Mouse (Mus musculus) myocyte (in vitro differentiated cells): ENCODE results near the gene Larp4b. TPM values are rescaled to one million over a fixed set of nuclear protein-coding genes. Genes with fewer than 3 reads are reported as not detected.

Experiments
- H3K27me3 ChIP-seq: one replicate; pipeline ENCODE4 v1.6.1; 2011; ENCODE audit not compliant: control insufficient read depth, insufficient read depth, insufficient read length
- H3K36me3 ChIP-seq: one replicate; pipeline ENCODE4 v1.6.1; 2011; ENCODE audit not compliant: control insufficient read depth, insufficient read depth
- H3K4me2 ChIP-seq: one replicate; pipeline ENCODE4 v1.6.1; 2011; ENCODE audit warnings: low read depth, control low read depth
- H3K4me3 ChIP-seq: one replicate; pipeline ENCODE4 v1.5.1; 2011; ENCODE audit warnings: mild to moderate bottlenecking, control low read depth, moderate library complexity
- H3K79me2 ChIP-seq: one replicate; pipeline ENCODE4 v1.6.1; 2011; ENCODE audit not compliant: control insufficient read depth, insufficient read depth
- H3ac ChIP-seq: one replicate; pipeline ENCODE4 v1.6.1; 2011; ENCODE audit not compliant: control insufficient read depth, insufficient read length
- CEBPB ChIP-seq: IDR thresholded peaks from 2 replicates; pipeline ENCODE4 v1.6.1; 2011; ENCODE audit warnings: mild to moderate bottlenecking, moderate library complexity; ENCODE audit not compliant: poor library complexity, insufficient read depth, severe bottlenecking
- E2F4 ChIP-seq: IDR thresholded peaks from one replicate; pipeline ENCODE4 v1.6.1; 2011; ENCODE audit warnings: mild to moderate bottlenecking, control low read depth, moderate library complexity; ENCODE audit not compliant: insufficient read depth
- MAX ChIP-seq: IDR thresholded peaks from one replicate; pipeline ENCODE4 v1.6.1; 2011; ENCODE audit warnings: low read depth, mild to moderate bottlenecking, control low read depth
- MYOD1 ChIP-seq, 3 experiments: IDR thresholded peaks; one replicate each; pipeline ENCODE4 v1.6.1; 2011; ENCODE audit warnings: control low read depth in 2 of 3, low read depth in 2 of 3, mild to moderate bottlenecking in 2 of 3, moderate library complexity in 1 of 3; ENCODE audit not compliant: insufficient read length in 2 of 3, control insufficient read depth in 1 of 3
- MYOG ChIP-seq, 3 experiments: IDR thresholded peaks; one replicate each; pipeline ENCODE4 v1.6.1; 2011; ENCODE audit warnings: control low read depth in 2 of 3, low read depth in 2 of 3, mild to moderate bottlenecking in 2 of 3; ENCODE audit not compliant: insufficient read length in 2 of 3, control insufficient read depth in 1 of 3, insufficient read depth in 1 of 3
- POLR2A ChIP-seq: IDR thresholded peaks from one replicate; pipeline ENCODE4 v1.6.1; 2011; ENCODE audit warnings: low read depth, mild to moderate bottlenecking, control low read depth, moderate library complexity; ENCODE audit not compliant: insufficient read length
- POLR2AphosphoS2 ChIP-seq: IDR thresholded peaks from one replicate; pipeline ENCODE4 v1.6.1; 2011; ENCODE audit warnings: low read depth, control low read depth; ENCODE audit not compliant: insufficient read length
- REST ChIP-seq: IDR thresholded peaks from one replicate; pipeline ENCODE4 v1.6.1; 2011; ENCODE audit warnings: mild to moderate bottlenecking, control low read depth, moderate library complexity; ENCODE audit not compliant: insufficient read depth, insufficient read length
- SRF ChIP-seq: IDR thresholded peaks from one replicate; pipeline ENCODE4 v1.6.1; 2011; ENCODE audit warnings: low read depth; ENCODE audit not compliant: control insufficient read depth, insufficient read length
- TCF12 ChIP-seq: IDR thresholded peaks from one replicate; pipeline ENCODE4 v1.6.1; 2011; ENCODE audit warnings: mild to moderate bottlenecking, control low read depth; ENCODE audit not compliant: poor library complexity, insufficient read depth, severe bottlenecking
- TCF3 ChIP-seq: IDR thresholded peaks from one replicate; pipeline ENCODE4 v1.6.1; 2011; ENCODE audit warnings: low read depth, control low read depth; ENCODE audit not compliant: insufficient read length
- USF1 ChIP-seq: IDR thresholded peaks from one replicate; pipeline ENCODE4 v1.6.1; 2011; ENCODE audit warnings: low read depth, mild to moderate bottlenecking, control low read depth, moderate library complexity
- polyA plus RNA-seq: library from polyadenylated mRNA; unstranded; fragments of >200 nt; fragmentation: generic; extraction: Trizol; gene quantifications from one replicate; pipeline ENCODE4 v1.2.1, GENCODE M21; 2012; ENCODE audit warnings: missing spikeins

Larp4b gene
- polyA plus RNA-seq, 1 experiment = 20.3 TPM

- H3K4me2 ChIP-seq = peak overlapping the region; percentile 37
- no peaks in the 10 kb centered on the region for H3K27me3 ChIP-seq
- peaks cover 59% of the 10 kb centered on the region for H3K36me3 ChIP-seq
- peaks cover 32% of the 10 kb centered on the region for H3K79me2 ChIP-seq
- H3K4me3 ChIP-seq = no peak overlapping the region
- H3ac ChIP-seq = no peak overlapping the region
- peak; percentile 74 to 82 (median 76) for TF ChIP-seq MYOD1 (IDR thresholded peaks at IDR 0.05; ENCODE audit: control insufficient read depth in 1 of 3, insufficient read length in 2 of 3, low read depth in 2 of 3)
- no peak for TF ChIP-seq MAX
- TF ChIP-seq POLR2A = no peak
These were observed 34.0 kb downstream of the Larp4b start for GRCm38 (mm10) chr13:9127715-9128114.

- H3ac ChIP-seq = no peak overlapping the region
- no peaks in the 10 kb centered on the region for H3K27me3 ChIP-seq
- peak overlapping the region; percentile 46 for H3K4me2 ChIP-seq
- TF ChIP-seq POLR2A (no peak), REST (no peak), USF1 (peak; percentile 1), MYOD1 (IDR thresholded peaks at IDR 0.05; ENCODE audit: control insufficient read depth in 1 of 3, insufficient read length in 2 of 3, low read depth in 2 of 3) (peak in 1 of 3 experiments; percentile 33), MYOG (IDR thresholded peaks at IDR 0.05; ENCODE audit: control insufficient read depth in 1 of 3, insufficient read depth in 1 of 3, insufficient read length in 2 of 3, low read depth in 2 of 3) (peak in 2 of 3 experiments; percentile 33 to 55), SRF (no peak), POLR2AphosphoS2 (no peak), TCF3 (no peak), CEBPB (no peak), E2F4 (no peak), MAX (no peak), TCF12 (no peak)
- H3K36me3 ChIP-seq = peaks cover 48% of the 10 kb centered on the region
- H3K79me2 ChIP-seq = peaks cover 29% of the 10 kb centered on the region
- H3K4me3 ChIP-seq = no peak overlapping the region
These were observed 35.1 kb downstream of the Larp4b start for GRCm38 (mm10) chr13:9128707-9129314.

- H3K4me2 ChIP-seq = no peak overlapping the region
- H3K79me2 ChIP-seq = peaks cover 27% of the 10 kb centered on the region
- H3ac ChIP-seq = no peak overlapping the region
- no peaks in the 10 kb centered on the region for H3K27me3 ChIP-seq
- TF ChIP-seq REST (no peak), POLR2A (no peak), TCF12 (no peak), MAX (no peak), MYOD1 (IDR thresholded peaks at IDR 0.05; ENCODE audit: control insufficient read depth in 1 of 3, insufficient read length in 2 of 3, low read depth in 2 of 3) (peak in 2 of 3 experiments; percentile 14 to 41), CEBPB (no peak), USF1 (no peak)
- no peak overlapping the region for H3K4me3 ChIP-seq
- peaks cover 26% of the 10 kb centered on the region for H3K36me3 ChIP-seq
These were observed 40.7 kb downstream of the Larp4b start for GRCm38 (mm10) chr13:9134421-9134820.

- Histone ChIP-seq H3K4me3 (no peak overlapping the region), H3K4me2 (no peak overlapping the region), H3K27me3 (no peaks in the 10 kb centered on the region), H3K36me3 (peaks cover 14% of the 10 kb centered on the region), H3ac (no peak overlapping the region), H3K79me2 (peaks cover 12% of the 10 kb centered on the region)
- TF ChIP-seq MYOG (IDR thresholded peaks at IDR 0.05; ENCODE audit: control insufficient read depth in 1 of 3, insufficient read depth in 1 of 3, insufficient read length in 2 of 3, low read depth in 2 of 3) = no peak
- no peak for TF ChIP-seq E2F4
- no peak for TF ChIP-seq MYOD1 (IDR thresholded peaks at IDR 0.05; ENCODE audit: control insufficient read depth in 1 of 3, insufficient read length in 2 of 3, low read depth in 2 of 3)
- TF ChIP-seq USF1 = no peak
- TF ChIP-seq SRF = no peak
- TF ChIP-seq TCF3 = no peak
- no peak for TF ChIP-seq TCF12
- no peak for TF ChIP-seq MAX
- TF ChIP-seq CEBPB = no peak
- TF ChIP-seq POLR2A = no peak
- TF ChIP-seq POLR2AphosphoS2 = no peak
- TF ChIP-seq REST = no peak
These were observed 42.4 kb downstream of the Larp4b start for GRCm38 (mm10) chr13:9136088-9136487.

GRCm38 (mm10) chr13:9136733-9137132, 43.1 kb downstream of the Larp4b start:
- TF ChIP-seq MAX (no peak), MYOG (IDR thresholded peaks at IDR 0.05; ENCODE audit: control insufficient read depth in 1 of 3, insufficient read depth in 1 of 3, insufficient read length in 2 of 3, low read depth in 2 of 3) (peak in 1 of 3 experiments; percentile 41), TCF3 (no peak), REST (no peak), MYOD1 (IDR thresholded peaks at IDR 0.05; ENCODE audit: control insufficient read depth in 1 of 3, insufficient read length in 2 of 3, low read depth in 2 of 3) (peak in 2 of 3 experiments; percentile 47 to 53), POLR2AphosphoS2 (peak; percentile 6)
- peaks cover 7% of the 10 kb centered on the region for H3K79me2 ChIP-seq
- no peak overlapping the region for H3K4me2 ChIP-seq
- H3K4me3 ChIP-seq = no peak overlapping the region
- H3K36me3 ChIP-seq = peaks cover 11% of the 10 kb centered on the region
- H3ac ChIP-seq = no peak overlapping the region
- no peaks in the 10 kb centered on the region for H3K27me3 ChIP-seq
